Mouse (Mus musculus): Measurements from ENCODE around the gene Thy1. TPM values are rescaled to one million over a fixed set of nuclear protein-coding genes. Genes with fewer than 3 reads are reported as not detected.

The Thy1 gene
- 0.15 and 1.1 TPM in 2 replicates for polyA plus RNA-seq (2016; fragmentation: Nextera tagmentation; extraction: Ambion mirVana)

- peak within 1 kb of the TSS; percentile 56 for H3K4me3 ChIP-seq
- H3K4me1 ChIP-seq = peaks cover 15% of the 10 kb centered on the region
- under 1% methylated on average over 30 of the region's 30 CpGs for WGBS
- peak within 1 kb of the TSS; percentile 5; the same call in 1 of the 2 replicates for H3K27ac ChIP-seq
- peaks cover 73% of the 10 kb centered on the region for H3K27me3 ChIP-seq (ENCODE audit: insufficient read depth, poor library complexity, severe bottlenecking)
- DNase-seq (ENCODE audit: low spot score) = no peak
- no peaks in the 10 kb centered on the region for H3K9me3 ChIP-seq
- no peaks in the 10 kb centered on the region for H3K36me3 ChIP-seq
Observed at GRCm38 (mm10) chr9:44042836-44043707, at the start of gene Thy1. TSS of gene Thy1 (plus strand) at chr9:44043384.

- 83% methylated on average over 2 of the region's 2 CpGs for WGBS
Observed at GRCm38 (mm10) chr9:43997681-43998080, 45.5 kb upstream of the Thy1 start.

GRCm38 (mm10) chr9:43998851-43999250 is 44.3 kb upstream of the Thy1 start:
- Histone ChIP-seq H3K4me3 (no peak overlapping the region), H3K27me3 (ENCODE audit: insufficient read depth, poor library complexity, severe bottlenecking) (no peaks in the 10 kb centered on the region), H3K27ac (no peak overlapping the region), H3K4me1 (peaks cover 4% of the 10 kb centered on the region), H3K9me3 (no peaks in the 10 kb centered on the region), H3K36me3 (no peaks in the 10 kb centered on the region)
- WGBS = 80% methylated on average over 4 of the region's 4 CpGs
- DNase-seq (ENCODE audit: low spot score) = no peak

More at GRCm38 (mm10) chr9:43997681-43998080, 45.5 kb upstream of the Thy1 start:
- no peak overlapping the region for H3K27ac ChIP-seq
- no peak overlapping the region for H3K4me3 ChIP-seq
- no peaks in the 10 kb centered on the region for H3K27me3 ChIP-seq (ENCODE audit: insufficient read depth, poor library complexity, severe bottlenecking)
- H3K9me3 ChIP-seq = no peaks in the 10 kb centered on the region
- DNase-seq (ENCODE audit: low spot score) = no peak
- H3K4me1 ChIP-seq = peaks cover 15% of the 10 kb centered on the region
- H3K36me3 ChIP-seq = no peaks in the 10 kb centered on the region

DNA sequence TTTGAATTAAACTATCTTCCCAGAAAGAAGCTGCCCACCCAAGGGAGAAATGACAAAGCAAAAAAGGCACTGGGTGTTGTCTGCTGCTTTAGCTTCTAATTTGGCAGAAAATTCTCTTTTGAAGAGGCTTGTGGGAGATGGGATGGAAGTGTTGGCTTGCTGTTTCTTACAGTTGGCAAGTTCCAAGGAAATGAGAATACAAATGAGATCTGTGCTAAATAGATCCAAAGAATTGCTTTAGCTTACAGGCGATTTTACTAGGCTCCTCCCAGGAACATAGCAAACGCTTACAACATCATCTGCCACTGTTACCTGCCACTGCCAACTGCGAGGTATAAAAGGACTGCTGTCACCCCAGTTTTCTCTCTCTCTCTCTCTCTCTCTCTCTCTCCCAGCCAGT is 38.8 kb upstream of the Thy1 start:
- DNase-seq (ENCODE audit: low spot score) = no peak
- WGBS = 59% methylated on average over 3 of the region's 3 CpGs
- no peaks in the 10 kb centered on the region for H3K27me3 ChIP-seq (ENCODE audit: insufficient read depth, poor library complexity, severe bottlenecking)
- H3K36me3 ChIP-seq = no peaks in the 10 kb centered on the region
- H3K4me1 ChIP-seq = no peaks in the 10 kb centered on the region
- H3K4me3 ChIP-seq = no peak overlapping the region
- H3K27ac ChIP-seq = no peak overlapping the region
- H3K9me3 ChIP-seq = no peaks in the 10 kb centered on the region

GRCm38 (mm10) chr9:44005305-44005704 is 37.9 kb upstream of the Thy1 start:
- Histone ChIP-seq H3K4me3 (no peak overlapping the region), H3K27me3 (ENCODE audit: insufficient read depth, poor library complexity, severe bottlenecking) (no peaks in the 10 kb centered on the region), H3K36me3 (no peaks in the 10 kb centered on the region), H3K4me1 (no peaks in the 10 kb centered on the region), H3K9me3 (no peaks in the 10 kb centered on the region), H3K27ac (no peak overlapping the region)
- 81% methylated on average over 3 of the region's 3 CpGs for WGBS
- DNase-seq (ENCODE audit: low spot score) = no peak

- Histone ChIP-seq H3K27ac (no peak overlapping the region), H3K9me3 (no peaks in the 10 kb centered on the region), H3K27me3 (ENCODE audit: insufficient read depth, poor library complexity, severe bottlenecking) (no peaks in the 10 kb centered on the region), H3K36me3 (no peaks in the 10 kb centered on the region), H3K4me3 (no peak overlapping the region), H3K4me1 (peaks cover 8% of the 10 kb centered on the region; the same call in 1 of the 2 replicates)
- DNase-seq (ENCODE audit: low spot score) = no peak
- WGBS = 62% methylated on average over 2 of the region's 2 CpGs
Observed at GRCm38 (mm10) chr9:44007323-44007722, 35.9 kb upstream of the Thy1 start.

GRCm38 (mm10) chr9:44007991-44008390 is 35.2 kb upstream of the Thy1 start:
- Histone ChIP-seq H3K36me3 (no peaks in the 10 kb centered on the region), H3K4me1 (peaks cover 14% of the 10 kb centered on the region), H3K27me3 (ENCODE audit: insufficient read depth, poor library complexity, severe bottlenecking) (no peaks in the 10 kb centered on the region), H3K27ac (no peak overlapping the region), H3K4me3 (no peak overlapping the region), H3K9me3 (no peaks in the 10 kb centered on the region)
- DNase-seq (ENCODE audit: low spot score) = no peak
- 75% methylated on average over 3 of the region's 3 CpGs for WGBS

DNA sequence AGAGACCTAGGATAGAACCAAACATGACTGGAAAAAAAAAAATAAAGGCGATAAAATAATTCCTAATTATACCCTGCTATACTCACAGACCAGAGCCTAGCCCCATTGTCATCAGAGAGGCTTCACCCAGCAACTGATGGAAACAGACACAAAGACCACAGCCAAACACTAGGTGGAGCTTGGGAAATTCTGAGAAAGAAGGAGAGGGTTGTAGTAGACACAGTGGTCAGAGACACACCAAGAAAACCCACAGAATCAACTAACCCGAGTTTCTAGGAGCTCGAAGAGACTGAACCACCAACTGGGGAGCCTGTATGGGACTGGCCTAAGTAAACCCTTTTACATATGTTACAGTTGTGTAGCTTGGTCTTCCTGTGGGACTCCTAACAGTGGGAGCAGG is 32.3 kb upstream of the Thy1 start:
- Histone ChIP-seq H3K4me3 (no peak overlapping the region), H3K27me3 (ENCODE audit: insufficient read depth, poor library complexity, severe bottlenecking) (no peaks in the 10 kb centered on the region), H3K9me3 (no peaks in the 10 kb centered on the region), H3K4me1 (peaks cover 20% of the 10 kb centered on the region), H3K36me3 (no peaks in the 10 kb centered on the region), H3K27ac (no peak overlapping the region)
- 65% methylated on average over 3 of the region's 3 CpGs for WGBS
- no peak for DNase-seq (ENCODE audit: low spot score)

DNA sequence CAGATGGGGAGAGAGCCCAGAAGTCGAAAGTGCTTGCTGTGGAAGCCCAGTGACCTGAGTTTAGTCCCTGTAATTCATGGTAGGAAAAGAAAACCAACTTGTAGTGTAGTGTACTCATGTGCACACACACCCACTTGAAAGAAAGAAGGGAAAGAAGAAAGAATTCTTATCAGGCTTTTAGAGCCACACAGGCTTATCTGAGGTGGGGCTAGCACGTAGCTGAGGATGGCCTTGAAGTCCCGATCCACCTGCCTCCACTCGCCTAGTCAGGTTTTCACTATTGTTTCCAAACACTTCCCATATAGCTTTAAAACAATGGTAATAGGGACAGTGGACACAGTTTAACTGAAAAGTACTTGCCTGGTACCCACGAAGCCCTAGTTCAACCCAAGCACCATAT is 31.5 kb upstream of the Thy1 start:
- Histone ChIP-seq H3K27me3 (ENCODE audit: insufficient read depth, poor library complexity, severe bottlenecking) (no peaks in the 10 kb centered on the region), H3K4me3 (no peak overlapping the region), H3K36me3 (no peaks in the 10 kb centered on the region), H3K9me3 (no peaks in the 10 kb centered on the region), H3K27ac (no peak overlapping the region), H3K4me1 (peaks cover 20% of the 10 kb centered on the region)
- DNase-seq (ENCODE audit: low spot score) = no peak
- WGBS = 62% methylated on average over 5 of the region's 5 CpGs

GRCm38 (mm10) chr9:44012164-44012563 is 31.0 kb upstream of the Thy1 start:
- Histone ChIP-seq H3K36me3 (no peaks in the 10 kb centered on the region), H3K4me1 (peaks cover 20% of the 10 kb centered on the region), H3K4me3 (no peak overlapping the region), H3K27ac (no peak overlapping the region), H3K27me3 (ENCODE audit: insufficient read depth, poor library complexity, severe bottlenecking) (no peaks in the 10 kb centered on the region), H3K9me3 (no peaks in the 10 kb centered on the region)
- WGBS = 70% methylated on average over 6 of the region's 6 CpGs
- no peak for DNase-seq (ENCODE audit: low spot score)

DNA sequence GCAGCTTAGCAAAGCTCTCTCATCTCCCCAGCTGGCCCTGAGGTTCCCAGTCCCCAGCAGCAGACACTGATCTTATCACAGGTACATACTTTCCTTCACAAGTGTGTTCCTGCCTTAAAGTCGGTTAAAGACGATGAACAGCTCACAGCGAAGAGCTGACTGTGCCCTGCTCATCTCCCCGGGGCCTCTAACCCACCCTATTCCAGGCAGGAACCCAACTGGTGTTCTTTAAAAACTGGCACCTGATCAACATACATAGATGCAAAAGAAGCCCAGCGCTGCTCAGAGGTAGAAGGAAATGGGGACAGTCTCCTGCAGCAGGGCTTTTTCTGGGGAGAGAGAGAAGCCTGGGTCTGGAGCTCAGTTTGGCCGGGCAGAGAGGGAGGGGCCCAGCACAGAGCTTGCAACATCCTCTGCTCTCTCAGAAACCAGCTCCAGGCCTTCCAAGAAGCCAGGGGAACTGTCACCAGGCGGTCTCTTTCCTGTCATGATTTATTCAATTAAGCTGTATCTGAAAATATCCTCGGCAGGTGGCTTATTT is 30.4 kb upstream of the Thy1 start:
- 33% methylated on average over 8 of the region's 8 CpGs for WGBS
- no peaks in the 10 kb centered on the region for H3K9me3 ChIP-seq
- no peaks in the 10 kb centered on the region for H3K27me3 ChIP-seq (ENCODE audit: insufficient read depth, poor library complexity, severe bottlenecking)
- H3K36me3 ChIP-seq = no peaks in the 10 kb centered on the region
- peaks cover 20% of the 10 kb centered on the region for H3K4me1 ChIP-seq
- no peak for DNase-seq (ENCODE audit: low spot score)
- no peak overlapping the region for H3K4me3 ChIP-seq
- no peak overlapping the region for H3K27ac ChIP-seq

DNA sequence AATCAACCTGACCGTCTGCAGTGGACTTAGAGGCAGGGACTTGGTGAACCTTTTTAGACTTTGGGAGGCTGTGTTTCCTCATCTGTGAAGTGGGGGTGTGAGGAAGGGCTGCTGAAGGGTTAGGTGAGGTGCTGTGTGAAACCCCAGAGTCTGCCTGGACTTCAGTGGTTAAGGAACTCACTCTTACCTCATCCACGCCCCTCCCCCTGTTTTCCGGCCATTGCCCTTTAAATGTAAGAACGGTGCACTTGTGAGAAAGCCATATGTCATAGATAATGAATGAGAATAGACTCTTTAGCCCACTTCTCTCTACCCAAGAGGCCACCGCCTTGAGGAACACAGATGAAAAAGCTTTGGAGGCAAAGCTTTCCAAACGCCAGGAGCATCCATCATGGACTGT is 29.4 kb upstream of the Thy1 start:
- Histone ChIP-seq H3K27me3 (ENCODE audit: insufficient read depth, poor library complexity, severe bottlenecking) (no peaks in the 10 kb centered on the region), H3K4me1 (peaks cover 20% of the 10 kb centered on the region), H3K36me3 (no peaks in the 10 kb centered on the region), H3K27ac (no peak overlapping the region), H3K4me3 (no peak overlapping the region), H3K9me3 (no peaks in the 10 kb centered on the region)
- no peak for DNase-seq (ENCODE audit: low spot score)
- WGBS = 64% methylated on average over 6 of the region's 6 CpGs

- no peak overlapping the region for H3K27ac ChIP-seq
- H3K9me3 ChIP-seq = no peaks in the 10 kb centered on the region
- peaks cover 20% of the 10 kb centered on the region for H3K4me1 ChIP-seq
- no peaks in the 10 kb centered on the region for H3K36me3 ChIP-seq
- no peak for DNase-seq (ENCODE audit: low spot score)
- 80% methylated on average over 5 of the region's 5 CpGs for WGBS
- H3K27me3 ChIP-seq (ENCODE audit: insufficient read depth, poor library complexity, severe bottlenecking) = peaks cover 3% of the 10 kb centered on the region; the same call in 1 of the 2 replicates
- no peak overlapping the region for H3K4me3 ChIP-seq
Observed at GRCm38 (mm10) chr9:44016304-44016703, 26.9 kb upstream of the Thy1 start.

Data from heart, embryonic 10.5 days (tissue).